Mouse (Mus musculus): Measurements from ENCODE around the gene Tex48. TPM values are rescaled to one million over a fixed set of nuclear protein-coding genes. Genes with fewer than 3 reads are reported as not detected.

Gene Tex48
- total RNA-seq, 2 experiments from 2014 or later, result not detected

GRCm38 (mm10) chr4:63557124-63558059, 64.8 kb downstream of the Tex48 start:
- DNase-seq (ENCODE audit: extremely low spot score in 1 of 2, low spot score in 1 of 2), result no peak

Other genes starting within 250 kb of the Tex48 start
- gene Akna, start 219.1 kb downstream of the Tex48 start, total RNA-seq (2021), result 1 to 10 TPM; 2.6 to 4.4 TPM
- 10 to 100 TPM; 17.7 to 27.3 TPM for gene Whrn, start 126.4 kb downstream of the Tex48 start, total RNA-seq (2021)
- 100 to 1,000 TPM; 116 to 143 TPM for gene Atp6v1g1, start 77.7 kb downstream of the Tex48 start, total RNA-seq (2021)
- gene Tmem268, start 63.6 kb downstream of the Tex48 start, total RNA-seq (2021), result 1 to 10 TPM; 6.9 to 9.8 TPM
- not detected for gene Gm11213, start 17.2 kb downstream of the Tex48 start, total RNA-seq (2021)
- gene Gm11214, start 41.0 kb upstream of the Tex48 start, total RNA-seq (2021), result not detected
- not detected for gene Tnfsf15, start 122.7 kb upstream of the Tex48 start, total RNA-seq (2021)
- gene Tnfsf8, start 238.9 kb upstream of the Tex48 start, total RNA-seq (2021), result not detected